ENCODE assay signal across 8 mouse cellular contexts in genomic region chr7:120843037-120843621, GRCm38 (mm10). TPM values are rescaled to one million over a fixed set of nuclear protein-coding genes. Genes with fewer than 3 reads are reported as not detected.
DNase-seq lines count a peak whose midpoint lies in the region; ATAC-seq lines count a peak whose summit lies in the region.

No protein-coding gene starts in this region.

- ATAC-seq in erythroid progenitor cell, adult 5-6 weeks (replicated peaks; ENCODE audit: low FRiP score, poor library complexity, severe bottlenecking): peak; percentile 75
- peak; percentile 70 for ATAC-seq in heart, embryonic 13.5 days (ENCODE audit: extremely low read depth, insufficient number of reproducible peaks, low FRiP score, low TSS enrichment)
- peak; percentile 78 for ATAC-seq in liver, embryonic 12.5 days
- ATAC-seq in stomach, embryonic 16.5 days (ENCODE audit: insufficient read depth, low FRiP score): peak; percentile 86

- peaks cover 24% of the 10 kb centered on the region for H3K4me1 ChIP-seq in heart, embryonic 13.5 days
- peaks cover 57% of the 10 kb centered on the region for H3K4me1 ChIP-seq in liver, embryonic 12.5 days
- H3K4me1 ChIP-seq in stomach, embryonic 16.5 days (ENCODE audit: control insufficient read depth, insufficient read depth, low read length): peaks cover 17% of the 10 kb centered on the region

- peak; percentile 69 for DNase-seq in CD4-positive, CD25-positive, alpha-beta regulatory T cell, adult 2 months (ENCODE audit: low read depth, low spot score)
- peak; percentile 72 for DNase-seq in brain, embryonic 18.5 days (ENCODE audit: low read depth, low spot score)
- peak; percentile 83 for DNase-seq in kidney, postnatal 10 days
- peak; percentile 87 for DNase-seq in neural tube, embryonic 10.5 days (ENCODE audit: extremely low spot score, low spot score)

- no peaks in the 10 kb centered on the region for H3K9me3 ChIP-seq in heart, embryonic 13.5 days
- no peaks in the 10 kb centered on the region for H3K9me3 ChIP-seq in liver, embryonic 12.5 days (replicated peaks)
- no peaks in the 10 kb centered on the region for H3K9me3 ChIP-seq in stomach, embryonic 16.5 days (replicated peaks; ENCODE audit: control insufficient read depth, low read length)

- peaks cover 9% of the 10 kb centered on the region; the same call in 1 of the 2 replicates for H3K27me3 ChIP-seq in heart, embryonic 13.5 days (replicated peaks)
- no peaks in the 10 kb centered on the region for H3K27me3 ChIP-seq in liver, embryonic 12.5 days (replicated peaks)
- no peaks in the 10 kb centered on the region for H3K27me3 ChIP-seq in stomach, embryonic 16.5 days (ENCODE audit: control insufficient read depth, insufficient read depth, low read length)

- H3K36me3 ChIP-seq in heart, embryonic 13.5 days: peaks cover 5% of the 10 kb centered on the region; the same call in 1 of the 2 replicates
- H3K36me3 ChIP-seq in liver, embryonic 12.5 days: peaks cover 36% of the 10 kb centered on the region
- H3K36me3 ChIP-seq in stomach, embryonic 16.5 days (ENCODE audit: control insufficient read depth, insufficient read depth, low read length): peaks cover 12% of the 10 kb centered on the region; the same call in 1 of the 2 replicates

- peak overlapping the region; percentile 90 for H3K4me3 ChIP-seq in heart, embryonic 13.5 days
- peak overlapping the region; percentile 94 for H3K4me3 ChIP-seq in liver, embryonic 12.5 days
- peak overlapping the region; percentile 74 for H3K4me3 ChIP-seq in stomach, embryonic 16.5 days (replicated peaks; ENCODE audit: low read length)

- H3K4me2 ChIP-seq in heart, embryonic 13.5 days: peak overlapping the region; percentile 89
- peak overlapping the region; percentile 89 for H3K4me2 ChIP-seq in liver, embryonic 12.5 days
- peak overlapping the region; percentile 90 for H3K4me2 ChIP-seq in stomach, embryonic 16.5 days (ENCODE audit: low read depth, low read length)

- under 1% methylated on average over 40 of the region's 40 CpGs for WGBS in heart, embryonic 13.5 days
- WGBS in liver, embryonic 12.5 days (ENCODE audit: insufficient replicate concordance): under 1% methylated on average over 40 of the region's 40 CpGs
- WGBS in stomach, embryonic 16.5 days: under 1% methylated on average over 40 of the region's 40 CpGs

- H3K9ac ChIP-seq in heart, embryonic 13.5 days: peak overlapping the region; percentile 92
- peak overlapping the region; percentile 93 for H3K9ac ChIP-seq in liver, embryonic 12.5 days
- H3K9ac ChIP-seq in stomach, embryonic 16.5 days (ENCODE audit: low read length): peak overlapping the region; percentile 90

- H3K27ac ChIP-seq in heart, embryonic 13.5 days (replicated peaks): peak overlapping the region; percentile 95
- peak overlapping the region; percentile 97 for H3K27ac ChIP-seq in liver, embryonic 12.5 days
- H3K27ac ChIP-seq in stomach, embryonic 16.5 days (ENCODE audit: low read length): peak overlapping the region; percentile 98

RNA-seq across cellular contexts. Expression of gene Eef2k, which starts 0.5 kb away (rescaled TPM):
- total RNA-seq in erythroid progenitor cell, adult 5-6 weeks (2015; ENCODE audit: low replicate concordance): 35.6 and 62.3 TPM in 2 replicates
- 80.2 and 225 TPM in 2 replicates for total RNA-seq in erythroid progenitor cell, adult 5-6 weeks (2017; ENCODE audit: low replicate concordance)
- polyA plus RNA-seq in heart, embryonic 13.5 days (2015; fragmentation: Nextera tagmentation; extraction: Ambion mirVana): 16.3 and 16.9 TPM in 2 replicates
- polyA plus RNA-seq in liver, embryonic 12.5 days (2016; fragmentation: Nextera tagmentation; extraction: Ambion mirVana): 44.3 and 45.0 TPM in 2 replicates
- polyA plus RNA-seq in stomach, embryonic 16.5 days (2015; fragmentation: Nextera tagmentation; extraction: Ambion mirVana): 76.0 and 80.6 TPM in 2 replicates

RNA-seq across cellular contexts. Expression of gene Gm5737, which starts 31.0 kb away (rescaled TPM):
- total RNA-seq in erythroid progenitor cell, adult 5-6 weeks (2015; ENCODE audit: low replicate concordance): not detected in 2 replicates
- total RNA-seq in erythroid progenitor cell, adult 5-6 weeks (2017; ENCODE audit: low replicate concordance): not detected in 2 replicates
- not detected in 2 replicates for polyA plus RNA-seq in heart, embryonic 13.5 days (2015; fragmentation: Nextera tagmentation; extraction: Ambion mirVana)
- polyA plus RNA-seq in liver, embryonic 12.5 days (2016; fragmentation: Nextera tagmentation; extraction: Ambion mirVana): not detected in 2 replicates
- not detected in 2 replicates for polyA plus RNA-seq in stomach, embryonic 16.5 days (2015; fragmentation: Nextera tagmentation; extraction: Ambion mirVana)

Comparison
In these comparisons a context has a peak if more than half of its experiments do, and no peak if none do; other contexts are left out.
1. Peak in every context shown above with its lines: DNase-seq, ATAC-seq, H3K4me3 ChIP-seq and H3K27ac ChIP-seq.